Mouse (Mus musculus) heart, adult 2 months (tissue): ENCODE data around the gene Nkx2-2. TPM values are rescaled to one million over a fixed set of nuclear protein-coding genes. Genes with fewer than 3 reads are reported as not detected.

Experiments used
- DNase-seq, 2 experiments: peaks; one replicate each; pipeline ENCODE4 v3.0.0; 2021
- H3K27ac ChIP-seq: fragments of 200-600 bp; 2 replicates; pipeline ENCODE4 v1.8.1; 2022
- H3K27me3 ChIP-seq: fragments of 200-500 bp; 2 replicates; pipeline ENCODE4 v1.6.1; 2012; ENCODE audit warnings: mild to moderate bottlenecking, low read length, inconsistent platforms, mixed read lengths; ENCODE audit not compliant: control insufficient read depth, insufficient read depth
- H3K36me3 ChIP-seq: fragments of 200-500 bp; 2 replicates; pipeline ENCODE4 v1.6.1; 2012; ENCODE audit warnings: low read length, inconsistent platforms; ENCODE audit not compliant: control insufficient read depth, insufficient read depth
- H3K4me1 ChIP-seq: fragments of 200-500 bp; 2 replicates; pipeline ENCODE4 v1.6.1; 2011; ENCODE audit warnings: low read length; ENCODE audit not compliant: control insufficient read depth, insufficient read depth
- H3K4me3 ChIP-seq: fragments of 200-600 bp; 2 replicates; pipeline ENCODE4 v1.8.1; 2022
- H3K79me2 ChIP-seq: fragments of 200-500 bp; replicated peaks from 2 replicates; pipeline ENCODE4 v1.6.1; 2012; ENCODE audit warnings: mild to moderate bottlenecking, inconsistent platforms, low read length, moderate library complexity, mixed read lengths; ENCODE audit not compliant: control insufficient read depth, insufficient read depth
- H3K9ac ChIP-seq: fragments of 200-500 bp; 2 replicates; pipeline ENCODE4 v1.6.1; 2012; ENCODE audit warnings: low read depth, mild to moderate bottlenecking, control low read depth, inconsistent platforms, low read length, mixed read lengths
- CTCF ChIP-seq: fragments of 200-600 bp; IDR thresholded peaks from 2 replicates; pipeline ENCODE4 v1.8.1; 2022; ENCODE audit warnings: antibody characterized with exemption, mild to moderate bottlenecking, moderate library complexity
- EP300 ChIP-seq: fragments of 200-500 bp; IDR thresholded peaks from 2 replicates; pipeline ENCODE4 v1.6.1; 2011; ENCODE audit warnings: low read depth, low read length, control low read depth; ENCODE audit not compliant: insufficient read depth
- POLR2A ChIP-seq: fragments of 200-500 bp; IDR thresholded peaks from 2 replicates; pipeline ENCODE4 v1.6.1; 2011; ENCODE audit warnings: mild to moderate bottlenecking, low read depth, low read length, control low read depth; ENCODE audit not compliant: insufficient read depth
- WGBS: fragments of 180-500 bp; shearing (Covaris S2); methylation state at CpG from one replicate; pipeline ENCODE4 v1.1.7; 2018; 5-methylcytosine and 5-hydroxymethylcytosine counted together
- intact Hi-C: fragments of 180-260 bp; cut with DNase I; formaldehyde crosslinking; loops from one replicate; pipeline ENCODE4 v1.15.1; 2025
- polyA plus RNA-seq: library from polyadenylated mRNA; depleted of rRNA; stranded (reverse); fragments of >200 nt; gene quantifications from 2 replicates; pipeline ENCODE4 v1.2.3, GENCODE M21; 2012
- total RNA-seq, 2 experiments: library from RNA; stranded (reverse); gene quantifications; 2 replicates each; pipeline ENCODE4 v1.2.3; 2021

Nkx2-2 gene
- total and polyA plus RNA-seq, 3 experiments = not detected

DNA sequence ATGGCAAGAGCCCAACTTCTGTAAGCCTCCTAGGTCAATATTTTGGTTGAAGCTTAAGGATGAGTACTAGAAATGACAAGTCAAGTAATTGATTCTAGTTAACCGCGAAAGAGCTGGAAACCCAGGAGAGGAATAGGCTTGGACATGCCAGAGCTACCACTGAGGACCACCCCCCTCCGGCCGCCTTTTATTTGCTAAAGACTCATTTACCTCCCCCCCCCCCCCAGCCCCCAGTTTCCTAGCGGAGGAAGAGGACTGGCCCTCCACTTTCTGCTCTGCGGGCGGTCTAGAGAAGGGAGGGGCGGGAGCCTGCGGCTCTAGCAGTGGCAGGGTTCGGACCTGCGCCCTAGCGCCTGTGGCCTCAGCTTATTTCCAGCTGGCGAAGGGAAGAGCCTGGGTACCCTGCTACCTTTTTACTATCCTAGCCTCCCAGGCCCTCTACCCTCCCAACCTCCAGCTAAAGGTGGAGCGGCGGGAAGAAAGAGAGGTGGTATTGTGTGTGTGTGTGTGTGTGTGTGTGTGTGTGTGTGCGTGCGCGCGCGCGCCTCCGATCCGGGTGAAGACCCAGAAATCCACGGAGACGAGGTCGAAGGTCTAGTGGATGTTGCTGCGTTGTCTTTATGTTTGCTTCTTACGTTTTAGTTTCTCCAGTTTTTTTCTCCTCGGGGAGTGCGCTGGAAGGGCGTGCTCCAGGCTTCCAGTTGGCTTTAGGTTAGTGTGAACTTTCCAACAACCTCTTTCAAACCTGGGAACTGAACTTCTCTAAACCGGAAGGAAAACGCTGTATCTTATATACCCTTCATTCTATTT lies 6.8 kb downstream of the Nkx2-2 start:
- Histone ChIP-seq H3K4me3 (no peak overlapping the region), H3K4me1 (no peaks in the 10 kb centered on the region), H3K9ac (no peak overlapping the region), H3K27me3 (peaks cover 36% of the 10 kb centered on the region), H3K27ac (no peak overlapping the region), H3K36me3 (no peaks in the 10 kb centered on the region), H3K79me2 (no peaks in the 10 kb centered on the region)
- TF ChIP-seq POLR2A (no peak), EP300 (no peak), CTCF (no peak)
- 4% methylated on average over 33 of the region's 33 CpGs for WGBS
- DNase-seq = no peak
- intact Hi-C loops = loop anchor here (10.0 kb wide), 1 partner anchor 352 kb away; no protein-coding TSS in a partner anchor

DNA sequence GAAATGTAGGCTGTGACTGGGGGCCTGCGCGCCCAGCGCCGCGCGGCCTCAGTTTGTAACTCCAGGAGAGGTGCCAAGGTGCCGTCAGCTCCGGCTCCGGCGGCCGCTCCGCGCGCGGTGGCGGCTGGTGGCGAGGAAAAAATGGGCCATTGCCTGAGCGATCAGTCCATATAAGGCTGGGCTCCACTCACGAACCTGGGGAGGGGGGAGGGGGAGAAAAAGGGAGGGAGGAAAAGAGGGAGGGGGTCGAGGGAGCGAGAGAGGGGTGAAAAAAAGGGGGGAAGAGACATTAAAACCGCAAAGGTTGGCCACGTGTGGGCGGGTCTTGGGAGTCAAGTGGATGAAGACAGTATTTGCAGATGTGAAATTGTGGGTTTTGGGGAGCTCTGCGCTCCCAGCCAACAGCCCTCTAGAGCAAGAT lies 7.8 kb downstream of the Nkx2-2 start:
- TF ChIP-seq CTCF (no peak), EP300 (no peak), POLR2A (no peak)
- H3K4me1 ChIP-seq = no peaks in the 10 kb centered on the region
- 1% methylated on average over 25 of the region's 25 CpGs for WGBS
- no peak overlapping the region for H3K4me3 ChIP-seq
- no peak overlapping the region for H3K9ac ChIP-seq
- peaks cover 35% of the 10 kb centered on the region for H3K27me3 ChIP-seq
- intact Hi-C loops = loop anchor here (10.0 kb wide), 1 partner anchor 351 kb away; no protein-coding TSS in a partner anchor
- no peak for DNase-seq
- H3K27ac ChIP-seq = no peak overlapping the region
- H3K36me3 ChIP-seq = no peaks in the 10 kb centered on the region
- no peaks in the 10 kb centered on the region for H3K79me2 ChIP-seq

GRCm38 (mm10) chr2:147185561-147185960 lies 8.5 kb downstream of the Nkx2-2 start:
- H3K4me1 ChIP-seq = no peaks in the 10 kb centered on the region
- H3K27me3 ChIP-seq = peaks cover 30% of the 10 kb centered on the region
- WGBS = 2% methylated on average over 23 of the region's 23 CpGs
- H3K36me3 ChIP-seq = no peaks in the 10 kb centered on the region
- peak overlapping the region; percentile 34 for H3K4me3 ChIP-seq
- no peaks in the 10 kb centered on the region for H3K79me2 ChIP-seq
- H3K9ac ChIP-seq = peak overlapping the region; percentile 28; the same call in 1 of the 2 replicates
- no peak for TF ChIP-seq CTCF
- TF ChIP-seq EP300 = no peak
- TF ChIP-seq POLR2A = no peak
- no peak overlapping the region for H3K27ac ChIP-seq
- no peak for DNase-seq
- intact Hi-C loops = loop anchor here (10.0 kb wide), 1 partner anchor 351 kb away; no protein-coding TSS in a partner anchor

DNA sequence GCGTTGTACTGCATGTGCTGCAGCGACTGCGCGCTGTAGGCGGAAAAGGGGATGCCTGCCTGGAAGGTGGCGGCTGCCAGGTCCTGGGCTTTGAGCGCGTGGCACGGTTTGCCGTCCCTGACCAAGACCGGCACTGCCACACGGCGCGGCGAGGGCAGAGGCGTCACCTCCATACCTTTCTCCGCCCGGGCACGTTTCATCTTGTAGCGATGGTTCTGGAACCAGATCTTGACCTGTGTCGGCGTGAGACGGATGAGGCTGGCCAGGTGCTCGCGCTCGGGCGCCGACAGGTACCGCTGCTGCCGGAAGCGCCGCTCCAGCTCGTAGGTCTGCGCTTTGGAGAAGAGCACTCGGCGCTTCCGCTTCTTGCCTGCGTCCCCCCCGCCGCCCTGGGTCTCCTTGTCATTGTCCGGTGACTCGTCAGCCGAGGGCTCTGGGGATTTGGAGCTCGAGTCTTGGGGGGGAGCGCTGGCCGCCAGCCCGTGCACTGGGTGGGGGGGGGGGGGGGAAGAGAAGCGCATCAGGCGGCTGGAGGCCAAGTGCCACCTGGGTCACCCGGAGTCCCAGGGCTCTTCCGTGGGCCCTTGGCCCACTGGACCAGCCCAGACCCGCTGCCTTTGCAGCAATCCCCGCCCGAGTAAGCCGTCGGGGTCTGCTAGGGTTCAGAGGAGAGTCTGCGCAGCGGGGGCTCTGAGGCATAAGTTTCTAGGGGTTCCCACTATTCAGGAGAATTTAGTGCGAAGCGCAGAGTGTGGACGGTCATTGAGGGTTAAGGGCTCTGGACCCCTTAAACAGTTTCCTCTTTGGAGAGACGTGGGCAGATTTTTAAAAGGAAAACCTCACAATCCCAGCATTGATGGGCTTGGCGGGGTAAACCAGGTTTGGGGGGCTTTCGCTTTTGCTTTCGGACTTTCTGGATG lies 9.7 kb downstream of the Nkx2-2 start:
- no peaks in the 10 kb centered on the region for H3K36me3 ChIP-seq
- intact Hi-C loops = loop anchor here (10.0 kb wide), 1 partner anchor 350 kb away; no protein-coding TSS in a partner anchor
- no peak overlapping the region for H3K27ac ChIP-seq
- no peak overlapping the region; the same call in 1 of the 2 replicates for H3K9ac ChIP-seq
- no peaks in the 10 kb centered on the region for H3K4me1 ChIP-seq
- TF ChIP-seq CTCF = no peak
- TF ChIP-seq POLR2A = no peak
- TF ChIP-seq EP300 = no peak
- 2% methylated on average over 64 of the region's 65 CpGs for WGBS
- H3K4me3 ChIP-seq = peak overlapping the region; percentile 9; the same call in 1 of the 2 replicates
- H3K27me3 ChIP-seq = peaks cover 29% of the 10 kb centered on the region
- H3K79me2 ChIP-seq = no peaks in the 10 kb centered on the region
- no peak for DNase-seq

- WGBS = 10% methylated on average over 12 of the region's 12 CpGs
- no peak for DNase-seq
- no peaks in the 10 kb centered on the region for H3K79me2 ChIP-seq
- no peak overlapping the region for H3K9ac ChIP-seq
- no peak overlapping the region for H3K27ac ChIP-seq
- peaks cover 27% of the 10 kb centered on the region for H3K27me3 ChIP-seq
- intact Hi-C loops = loop anchor here (10.0 kb wide), 1 partner anchor 349 kb away; no protein-coding TSS in a partner anchor
- TF ChIP-seq EP300 (no peak), POLR2A (no peak), CTCF (no peak)
- no peak overlapping the region for H3K4me3 ChIP-seq
- no peaks in the 10 kb centered on the region for H3K36me3 ChIP-seq
- H3K4me1 ChIP-seq = no peaks in the 10 kb centered on the region
Observed at GRCm38 (mm10) chr2:147183521-147183920, 10.5 kb downstream of the Nkx2-2 start.
